Mouse (Mus musculus) kidney, postnatal 36 days (tissue): ENCODE measurements at regions not wholly inside any gene's neighbourhood (a gene's known extent, or its start where the extent isn't known, plus 50 kb on each side); places are given as distances from the start of the nearest gene placed in this dataset.

Source experiments
- DNase-seq, 2 experiments: peaks; one replicate each; pipeline ENCODE4 v3.0.0; 2021 to 2022; ENCODE audit warnings: mixed read lengths in 2 of 2

DNA sequence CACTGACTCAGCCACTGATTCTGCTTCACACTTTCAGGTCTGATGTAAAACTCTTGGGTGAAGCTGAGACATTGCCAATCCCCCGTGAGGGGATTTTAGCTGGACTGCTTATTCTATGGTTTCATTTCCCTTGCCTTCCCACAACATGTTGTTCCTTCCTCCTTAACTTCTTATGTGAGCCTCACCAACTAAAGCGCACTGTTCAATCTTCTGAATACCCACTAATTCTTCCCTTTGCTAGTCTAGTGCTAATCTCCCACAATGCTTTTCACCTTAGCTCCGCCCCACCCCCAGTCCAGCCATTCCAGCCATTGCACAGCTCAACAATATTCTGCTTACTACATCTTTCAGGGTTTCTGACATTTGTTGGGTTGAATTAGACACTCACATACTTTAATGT, 196.7 kb downstream of the Hlx start:
- peak in 1 of 2 experiments; percentile 4 for DNase-seq

DNA sequence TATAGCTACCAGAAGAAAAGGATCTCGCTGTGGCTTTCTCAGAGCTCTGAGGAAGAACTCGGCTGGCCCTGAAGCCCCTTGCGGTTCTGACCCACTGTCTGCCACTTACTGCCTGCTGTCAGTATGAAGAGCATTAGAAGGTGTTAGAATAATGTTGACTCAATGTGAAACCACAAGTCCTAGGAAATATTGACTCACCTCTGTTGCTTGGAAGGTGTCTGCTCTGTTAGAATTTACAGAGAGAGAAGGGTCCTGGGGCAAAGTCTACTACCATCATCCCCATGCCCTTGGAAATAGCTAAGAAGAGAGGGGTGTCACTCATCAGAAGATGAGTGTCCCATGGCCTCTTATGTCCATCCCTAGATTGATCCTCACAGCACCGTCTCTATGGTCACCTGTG, 197.9 kb downstream of the Hlx start:
- no peak for DNase-seq

DNA sequence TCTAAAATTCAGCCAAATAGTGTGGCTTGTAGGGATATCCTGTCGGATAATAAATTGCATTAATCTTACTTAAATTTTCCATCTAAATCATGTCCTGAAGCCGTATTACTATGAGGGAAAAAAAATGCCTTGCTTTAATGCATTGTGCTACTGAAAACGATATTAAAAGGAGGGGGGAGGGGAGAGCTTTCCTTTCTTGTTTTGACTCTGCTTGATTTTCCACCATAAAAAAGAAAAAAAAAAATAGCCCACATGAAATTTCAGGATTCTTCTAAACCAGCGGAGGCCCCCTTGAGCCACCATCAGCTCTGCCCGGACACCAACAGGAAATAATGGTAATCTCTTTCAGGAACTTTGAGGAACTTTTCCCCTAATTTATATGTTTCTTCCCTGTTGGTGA, 198.5 kb downstream of the Hlx start:
- no peak for DNase-seq

DNA sequence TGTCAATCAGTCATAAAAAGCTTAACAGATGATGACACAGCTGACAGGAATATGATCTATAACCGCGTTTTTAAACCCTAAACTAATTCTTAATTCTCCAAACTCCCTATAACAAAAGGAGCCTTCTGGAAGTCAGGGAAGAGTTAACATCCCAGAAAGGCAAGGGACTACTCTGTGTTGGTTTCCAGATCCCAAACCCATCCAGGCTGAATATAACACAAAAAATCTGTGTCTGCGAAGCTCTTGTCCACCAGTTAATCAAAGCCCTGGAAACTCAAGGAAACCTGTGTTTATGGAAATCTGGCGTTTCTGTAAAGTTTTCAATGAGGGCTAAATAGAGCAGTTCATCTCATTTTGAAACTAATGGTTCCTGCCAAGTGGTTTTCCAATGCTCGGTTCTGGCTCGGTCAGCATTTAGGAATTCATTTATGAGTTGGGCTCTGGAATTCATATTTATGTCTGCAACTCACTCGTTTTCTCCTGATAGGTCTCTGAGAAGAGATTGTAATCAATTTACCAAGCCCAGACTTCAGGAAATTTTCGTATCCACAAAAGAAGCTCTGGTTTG, 199.8 kb downstream of the Hlx start:
- no peak for DNase-seq

DNA sequence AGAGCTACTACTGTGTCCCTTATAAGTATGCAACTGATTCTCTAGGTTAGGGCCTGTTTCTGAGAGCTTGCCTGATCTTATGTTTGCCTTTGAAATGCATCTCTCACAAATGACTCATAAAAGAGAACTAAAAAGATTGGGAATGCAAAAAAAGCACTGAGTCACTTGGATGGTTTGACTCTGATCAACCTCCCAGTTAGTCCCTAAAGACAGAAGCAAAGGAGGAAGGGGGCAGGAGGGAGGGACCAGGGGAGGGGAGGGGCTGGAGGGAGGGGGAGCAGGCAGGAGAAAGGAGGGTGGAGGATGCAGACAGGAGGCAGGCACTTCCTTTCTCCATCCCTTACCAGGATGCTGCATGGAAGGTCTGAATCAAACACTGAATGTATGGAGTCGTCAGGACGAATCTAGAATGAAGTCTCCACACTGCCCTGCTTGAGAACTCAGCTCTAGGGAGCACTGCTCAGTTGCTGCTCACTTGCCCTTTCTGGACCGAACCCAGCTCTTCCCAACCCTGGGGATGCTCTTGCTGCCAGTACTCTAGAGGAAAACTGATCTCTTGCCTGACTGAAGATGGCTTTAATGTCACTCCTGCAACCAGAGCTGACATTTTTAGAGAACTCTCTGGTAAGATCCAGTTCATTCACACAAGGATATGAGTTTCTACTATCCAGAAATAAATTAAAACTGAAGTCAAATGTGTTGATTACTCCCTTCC, 201.7 kb downstream of the Hlx start:
- no peak for DNase-seq

DNA sequence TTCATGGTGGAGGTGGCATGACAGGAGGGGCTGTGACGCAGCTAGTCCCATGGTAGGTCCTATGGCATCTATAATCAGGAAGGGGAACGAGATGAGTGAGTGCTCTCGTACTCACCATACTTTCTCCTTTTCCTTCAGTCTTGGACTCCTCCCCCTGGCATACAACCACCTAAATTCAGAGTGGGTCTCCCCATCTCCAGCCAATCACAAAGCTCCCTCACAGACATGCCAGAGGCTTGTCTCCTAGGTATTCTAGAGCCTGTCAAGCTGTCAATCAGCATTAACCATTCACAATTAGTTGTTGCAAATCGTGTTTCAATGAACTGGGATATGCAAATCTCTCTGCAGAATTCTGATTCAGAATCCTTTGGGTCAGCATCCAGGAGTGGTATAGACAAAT, 206.7 kb downstream of the Hlx start:
- no peak for DNase-seq

DNA sequence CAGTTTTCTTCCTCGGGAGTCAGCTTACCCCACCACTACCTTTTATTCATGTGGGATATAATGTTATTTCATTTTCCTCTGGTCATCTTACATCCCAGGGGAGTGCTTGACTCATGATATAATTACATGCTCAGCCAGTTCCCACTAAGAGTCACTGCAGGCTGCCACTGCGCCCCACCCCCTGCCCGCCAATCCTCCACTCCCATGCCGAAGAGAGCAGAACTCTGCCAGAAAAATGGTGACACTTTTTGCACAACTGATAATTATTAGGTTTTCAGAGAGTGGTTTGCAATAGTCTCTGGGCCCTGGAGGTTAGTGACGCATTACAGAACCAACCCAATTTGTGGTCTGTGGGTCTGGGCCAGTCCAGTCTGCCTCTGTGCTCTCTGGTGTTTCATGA, 212.9 kb downstream of the Hlx start:
- DNase-seq: no peak

DNA sequence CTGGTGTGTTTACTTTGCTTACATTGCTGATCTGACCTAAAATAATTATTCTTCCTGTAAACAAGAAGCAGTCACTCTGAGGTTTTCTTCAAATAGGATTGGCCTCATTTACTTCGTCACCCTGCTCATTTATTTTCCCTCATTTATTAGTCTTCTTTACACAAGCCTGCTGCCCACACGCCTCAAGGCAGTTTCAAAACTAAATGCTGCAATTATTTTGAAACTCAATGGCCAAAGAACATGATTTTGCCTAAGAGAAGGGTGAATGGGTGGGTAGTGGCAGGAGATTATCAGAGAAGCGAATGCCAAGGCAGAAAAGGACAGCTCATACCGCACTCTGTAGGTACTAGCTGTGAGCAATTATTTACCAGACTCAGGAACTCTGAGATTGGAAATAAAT, 227.8 kb downstream of the Hlx start:
- DNase-seq: no peak

DNA sequence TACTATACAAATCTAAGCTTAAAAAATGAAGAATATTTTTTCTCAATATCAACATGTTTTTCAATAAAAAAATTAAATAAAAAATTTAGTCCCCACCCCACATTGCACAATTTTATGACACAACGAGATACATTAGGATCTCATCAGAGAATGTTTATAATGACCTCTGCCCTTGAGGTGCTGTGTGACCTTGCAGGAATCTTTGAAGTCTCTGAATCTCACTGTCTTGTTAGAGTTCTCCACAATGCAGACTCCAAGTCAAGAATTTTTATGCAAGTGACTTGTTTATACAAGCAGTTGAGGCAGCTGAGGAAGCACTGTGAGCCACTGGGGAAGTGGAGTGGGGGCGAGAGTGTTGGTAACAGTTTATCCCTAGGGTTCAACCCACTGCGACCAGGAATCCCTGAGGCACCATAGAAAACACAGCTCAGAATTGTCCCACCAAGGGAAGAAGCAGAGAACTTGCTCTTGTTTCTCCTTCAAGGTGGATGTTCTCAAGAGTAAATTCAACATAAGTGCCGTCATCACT, 228.5 kb downstream of the Hlx start:
- DNase-seq: no peak

DNA sequence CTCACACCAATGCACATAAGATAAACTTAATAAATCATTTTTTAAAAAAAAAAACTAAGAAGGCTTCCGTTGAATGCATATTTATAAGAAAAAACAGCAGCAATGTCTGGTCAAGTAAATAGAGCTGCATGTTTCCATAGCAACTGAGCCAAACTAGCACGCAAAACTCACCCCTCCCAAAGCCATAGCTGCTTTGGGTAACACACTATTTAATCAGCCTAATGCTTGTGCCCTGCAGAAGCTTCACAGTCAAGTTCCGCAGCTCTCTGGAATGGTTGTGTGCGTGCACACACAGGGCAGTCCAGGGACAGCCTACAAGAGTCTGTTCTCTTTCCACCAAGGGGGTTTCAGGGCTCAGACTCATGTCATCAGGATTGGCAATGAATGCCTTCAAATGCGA, 231.7 kb downstream of the Hlx start:
- no peak for DNase-seq

DNA sequence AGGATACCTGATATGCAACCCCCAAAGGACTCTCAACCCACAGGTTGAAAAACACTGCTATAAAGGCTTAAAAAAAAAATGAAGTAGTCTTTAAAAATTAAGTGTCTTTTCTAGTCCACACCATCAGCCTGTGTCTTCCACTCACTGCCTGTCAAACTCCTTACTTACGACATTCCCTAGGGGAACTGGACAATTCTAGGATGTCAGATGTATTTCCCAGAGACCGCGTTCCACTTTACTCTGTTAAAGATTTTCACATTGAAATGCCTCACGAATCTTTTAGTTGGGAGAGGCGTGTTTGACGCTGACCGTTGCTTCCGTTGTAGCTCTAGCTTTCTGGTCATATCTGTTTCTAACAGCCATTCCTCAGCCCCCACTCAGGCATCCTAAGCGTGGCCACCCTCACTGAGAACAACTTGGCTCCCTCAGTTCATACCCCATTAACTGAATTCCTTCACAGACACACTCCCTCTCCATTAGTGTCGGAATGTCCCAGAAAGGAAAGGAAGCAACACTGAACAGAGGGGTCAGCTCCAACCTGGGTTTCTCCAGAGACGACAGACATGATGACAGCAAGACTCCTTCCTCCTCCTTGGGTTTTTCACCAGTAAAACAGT, 233.4 kb downstream of the Hlx start:
- no peak for DNase-seq

DNA sequence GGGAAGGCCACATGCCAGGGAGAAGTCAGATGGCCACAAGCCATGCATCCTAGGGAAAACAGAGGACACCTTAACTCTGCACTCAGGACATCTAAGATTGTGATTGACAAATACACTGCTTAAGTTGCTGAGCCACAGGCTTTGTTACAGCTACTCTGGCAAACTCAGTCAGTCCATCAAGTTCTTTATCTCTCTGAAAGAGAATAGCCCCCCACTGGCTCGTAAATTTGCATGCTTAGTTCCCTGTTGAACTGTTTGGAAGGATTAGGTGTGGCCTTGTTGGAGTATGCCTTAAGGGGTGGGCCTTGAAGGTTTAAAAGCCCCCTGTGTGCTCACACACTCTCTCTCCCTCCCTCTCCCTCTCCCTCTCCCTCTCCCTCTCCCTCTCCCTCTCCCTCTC, 235.4 kb downstream of the Hlx start:
- no peak for DNase-seq

DNA sequence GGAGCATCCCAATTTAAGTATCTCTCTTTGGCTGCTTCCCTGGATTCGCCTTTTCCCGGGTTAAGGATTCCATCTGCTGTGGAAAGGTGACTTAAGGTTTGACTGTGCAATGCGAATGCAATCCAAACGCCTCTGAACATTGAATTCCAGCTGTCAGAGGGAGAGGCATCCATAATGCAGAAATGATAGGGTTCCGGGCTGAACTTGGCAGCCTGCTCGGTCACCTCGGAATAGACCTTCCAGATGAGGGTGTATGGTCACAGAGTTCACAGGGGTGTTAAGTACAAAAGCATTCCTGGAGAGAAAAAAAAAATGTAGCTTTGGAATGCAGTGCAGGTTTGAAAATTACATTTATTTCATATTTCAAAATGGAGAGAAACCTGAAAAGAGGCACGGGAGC, 238.6 kb downstream of the Hlx start:
- DNase-seq: no peak

DNA sequence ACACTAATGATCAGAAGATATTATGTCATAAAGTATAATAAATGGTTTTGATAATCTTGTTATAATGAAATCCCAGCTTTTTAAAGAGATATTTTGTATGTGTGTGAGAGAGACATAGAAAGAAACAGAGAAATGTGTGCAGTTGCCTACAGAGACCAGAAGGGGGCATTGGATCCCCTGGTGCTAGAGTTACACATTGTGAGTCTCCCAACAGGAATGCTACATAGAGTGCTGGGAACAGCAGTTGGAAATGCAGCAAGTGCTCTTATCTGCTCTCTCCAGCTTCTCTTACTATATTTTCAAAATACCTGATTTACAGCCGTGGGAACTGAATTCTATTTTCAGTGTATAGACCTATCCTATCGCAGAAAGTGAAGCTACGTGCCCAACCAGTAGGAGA, 240.3 kb downstream of the Hlx start:
- DNase-seq: no peak

DNA sequence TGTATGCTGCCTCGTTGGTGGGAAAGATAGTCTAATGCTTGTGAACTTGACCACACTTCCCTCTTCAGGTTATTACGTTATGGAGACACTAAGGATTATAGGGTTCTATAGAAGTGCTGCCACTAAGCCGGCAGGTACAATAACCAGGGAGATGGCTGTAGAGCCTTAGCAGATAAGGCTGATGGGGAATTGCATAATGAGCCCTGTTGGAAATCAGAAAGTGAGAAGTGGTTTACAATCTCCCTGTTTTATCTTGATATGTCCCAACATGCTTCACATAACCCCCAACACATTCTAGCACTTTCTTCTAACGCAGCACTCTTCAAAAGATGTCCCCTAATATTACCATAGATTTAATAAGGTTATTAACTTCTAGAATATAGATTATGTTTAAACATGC, 241.2 kb downstream of the Hlx start:
- DNase-seq: no peak

DNA sequence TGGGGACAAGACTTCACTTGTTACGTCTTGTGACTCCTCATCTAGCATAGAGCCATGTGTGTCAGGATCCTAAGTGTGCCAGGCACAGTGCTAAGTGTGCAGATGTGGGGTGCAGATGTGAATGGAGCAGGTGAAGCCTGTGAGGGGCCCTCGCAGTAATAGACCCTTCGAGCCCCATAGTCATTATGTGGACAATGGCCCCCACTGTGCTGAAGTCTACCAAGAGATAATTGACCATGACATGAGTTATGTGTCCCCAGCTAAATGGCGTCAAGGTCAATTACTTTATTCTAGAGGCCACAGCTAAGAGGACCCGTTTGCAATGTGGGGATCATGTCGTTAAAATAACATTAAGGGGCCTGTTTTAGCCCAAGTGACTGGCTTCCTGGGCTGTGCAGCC, 245.0 kb downstream of the Hlx start:
- DNase-seq: no peak

DNA sequence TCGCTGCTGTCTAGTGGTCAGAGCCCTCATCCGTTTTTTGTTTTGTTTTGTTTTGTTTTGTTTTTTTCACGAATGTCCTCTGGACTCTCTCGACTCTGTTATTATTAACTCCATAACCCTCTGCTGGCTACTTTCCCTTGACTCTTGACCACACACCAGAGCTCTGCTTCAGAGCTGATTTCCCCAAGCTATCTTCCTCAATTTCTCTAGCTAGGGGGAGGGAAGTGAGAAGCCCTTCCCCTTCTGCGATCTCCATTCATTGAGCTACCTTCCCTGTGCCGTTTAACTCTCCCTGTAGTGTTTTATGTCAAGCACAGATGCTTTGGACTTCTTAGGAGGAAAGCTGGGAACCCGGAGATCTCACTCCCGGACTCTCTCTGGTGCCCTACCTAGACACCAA, 247.6 kb downstream of the Hlx start:
- no peak for DNase-seq

DNA sequence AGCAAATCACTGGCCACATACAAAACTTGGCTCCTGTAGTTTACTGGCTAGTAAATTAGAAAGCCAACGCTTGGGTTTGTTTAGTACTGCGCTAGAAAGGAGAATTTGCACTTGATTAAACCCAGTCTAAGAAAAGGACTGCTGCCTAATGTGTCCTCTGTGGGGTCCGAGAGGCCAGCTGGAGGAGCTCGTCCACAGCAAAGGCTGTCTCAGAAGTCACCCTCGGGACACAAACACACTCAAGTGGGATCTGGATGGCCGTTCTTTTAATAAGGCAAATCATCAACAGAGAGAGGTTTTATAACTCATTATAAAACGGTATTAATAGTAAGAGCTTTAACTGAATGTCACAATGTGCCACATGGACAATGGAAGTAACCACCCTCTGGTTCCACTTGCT, 249.0 kb downstream of the Hlx start:
- DNase-seq: no peak

DNA sequence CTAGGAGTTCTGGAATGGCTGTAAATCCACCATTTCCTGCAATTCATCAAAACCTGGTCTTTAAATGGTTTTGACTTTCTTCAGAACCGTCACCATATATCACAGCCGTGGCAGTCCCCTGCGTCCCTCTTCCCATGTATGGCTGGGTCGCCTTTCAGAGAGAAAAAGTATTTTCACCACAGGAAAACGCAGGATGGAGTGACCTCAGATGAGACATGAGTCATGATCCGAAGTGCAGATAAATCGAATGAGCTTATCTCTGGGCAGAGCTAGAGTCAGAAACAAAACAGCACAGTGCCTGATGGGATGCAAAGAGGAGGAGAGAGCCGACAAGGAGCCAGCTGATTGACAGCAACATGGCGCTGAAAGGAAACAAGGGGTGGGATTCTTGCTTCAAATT, 250.4 kb downstream of the Hlx start:
- no peak for DNase-seq

DNA sequence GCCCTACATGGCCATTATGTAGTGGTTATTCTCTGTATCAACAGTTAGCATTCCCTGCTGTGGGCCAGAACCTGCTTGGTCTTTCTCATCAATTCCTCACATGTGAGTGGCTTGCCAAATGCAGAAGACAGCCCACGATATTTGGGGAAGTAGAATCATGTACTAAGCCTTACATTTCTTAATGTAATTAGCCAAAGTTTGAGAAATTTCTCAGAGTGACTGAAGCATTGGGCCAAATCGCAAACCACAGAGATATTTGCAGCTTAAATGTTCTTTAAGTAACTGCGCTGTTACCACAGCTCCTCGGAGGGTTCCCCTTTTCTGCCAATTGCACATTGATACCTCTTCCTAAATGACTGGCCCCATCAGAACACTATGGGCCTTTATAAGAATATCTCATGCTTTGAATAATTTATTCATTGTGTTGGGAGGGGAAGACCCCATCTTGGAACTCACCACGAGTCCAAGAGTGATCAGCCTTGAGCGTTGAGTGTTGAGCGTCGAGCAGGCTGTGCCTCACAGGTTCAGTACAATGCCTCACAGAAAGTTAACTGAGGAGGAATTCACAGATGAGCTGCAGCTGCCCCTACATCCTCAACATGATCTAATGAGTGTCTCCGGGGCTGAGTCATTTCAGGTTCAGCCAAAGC, 251.7 kb downstream of the Hlx start:
- no peak for DNase-seq

DNA sequence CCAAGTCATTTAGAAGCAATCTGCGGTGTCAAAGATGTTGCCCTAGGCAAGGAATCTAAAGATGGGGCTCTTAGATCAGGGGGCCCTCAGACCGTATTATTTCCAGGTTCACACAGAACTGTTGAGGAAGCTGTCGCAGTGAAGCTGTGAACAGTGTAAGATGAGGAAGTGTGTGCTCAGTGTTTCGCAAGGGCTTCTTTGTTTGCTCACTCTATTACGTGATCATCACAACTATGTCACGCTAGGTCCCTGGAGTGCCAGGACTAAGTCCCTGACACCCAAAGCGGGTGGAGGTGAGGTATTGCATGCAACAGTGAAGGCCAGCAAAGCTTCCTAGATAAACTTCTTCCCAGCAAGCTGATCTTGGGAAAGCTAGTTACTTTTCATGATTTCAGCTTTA, 254.4 kb downstream of the Hlx start:
- DNase-seq: no peak

DNA sequence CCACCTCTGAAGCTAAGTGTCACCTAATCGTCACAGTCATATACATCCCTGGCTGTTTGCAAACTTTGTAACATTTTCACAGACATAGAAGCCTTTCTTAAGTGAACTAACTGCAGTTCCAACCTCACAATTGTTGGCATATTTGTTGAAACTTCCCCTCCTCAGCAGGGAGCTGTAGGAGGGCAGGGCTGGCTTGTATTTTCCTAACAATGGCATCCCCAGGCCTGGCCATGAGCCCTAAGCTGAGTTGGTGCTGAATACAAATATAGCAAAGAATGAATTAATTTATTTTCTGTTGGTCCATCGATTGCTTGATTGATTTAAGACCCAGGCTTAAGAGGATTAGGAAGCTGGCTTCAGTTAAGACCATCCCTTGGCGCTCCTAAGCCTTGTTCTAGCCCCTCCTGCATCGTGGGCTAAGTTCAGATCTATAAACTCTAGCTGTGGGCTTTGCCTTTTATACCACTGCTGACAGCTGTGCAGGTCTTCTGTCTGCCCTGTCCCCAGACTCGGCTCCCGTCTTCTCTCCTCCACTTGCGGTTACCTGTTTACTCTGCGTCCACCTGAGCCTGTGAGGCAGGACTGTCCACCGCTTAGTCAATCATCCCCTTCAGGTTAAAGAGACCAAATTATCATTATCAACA, 269.8 kb downstream of the Hlx start:
- no peak for DNase-seq

DNA sequence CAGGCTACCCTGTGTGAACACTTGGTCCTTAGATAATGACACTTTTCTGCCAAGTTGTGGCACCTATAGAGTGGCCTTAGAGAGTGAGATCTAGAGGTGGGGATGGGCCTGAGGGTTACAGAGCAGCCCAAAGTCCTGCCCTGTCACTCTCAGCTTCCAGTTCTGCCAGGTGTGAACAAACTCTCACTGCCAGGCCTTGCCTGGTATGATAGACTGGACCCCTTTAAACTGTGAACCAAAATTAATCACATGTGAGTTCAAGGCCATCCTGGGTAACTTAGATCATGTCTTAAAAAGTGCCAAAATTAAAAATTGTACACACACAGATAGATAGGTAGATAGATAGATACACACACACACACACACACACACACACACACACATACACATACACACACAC, 271.0 kb downstream of the Hlx start:
- no peak for DNase-seq

DNA sequence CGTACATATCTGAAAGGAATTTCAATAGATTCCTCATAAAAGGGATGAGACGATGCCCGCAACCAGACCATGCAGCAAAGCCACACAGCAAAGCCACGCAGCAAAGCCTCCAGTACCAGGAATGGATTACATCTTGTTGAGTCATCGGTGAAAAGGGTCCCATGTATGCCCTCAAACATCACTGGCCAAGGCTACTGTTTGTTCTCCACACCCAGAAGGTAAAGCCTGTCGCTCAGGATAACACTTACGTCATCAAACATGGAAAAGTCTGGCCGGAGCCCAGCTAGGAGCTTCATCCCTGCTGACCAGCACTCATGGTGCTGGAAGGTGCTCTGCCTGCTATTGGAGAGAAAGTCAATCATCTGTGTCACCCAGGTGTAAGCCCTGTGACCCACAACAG, 275.7 kb downstream of the Hlx start:
- DNase-seq: no peak
